Mouse (Mus musculus) brain, embryonic 14.5 days (tissue): ENCODE measurements around the gene Cep170b. TPM values are rescaled to one million over a fixed set of nuclear protein-coding genes. Genes with fewer than 3 reads are reported as not detected.
A peak's percentile ranks its signal among the peaks of the same experiment; 100 is the strongest.

Experiments
- DNase-seq: peaks from one replicate; pipeline ENCODE4 v3.0.0-alpha.2; 2011; ENCODE audit warnings: low read depth
- CTCF ChIP-seq: fragments of 200-500 bp; IDR thresholded peaks from 2 replicates; pipeline ENCODE4 v1.5.1; 2012; ENCODE audit warnings: inconsistent platforms, mild to moderate bottlenecking, moderate library complexity, borderline replicate concordance; ENCODE audit not compliant: insufficient read depth, insufficient read length; ENCODE audit errors: extremely low read depth
- POLR2A ChIP-seq: fragments of 200-500 bp; IDR thresholded peaks from 2 replicates; pipeline ENCODE4 v1.6.1; 2012; ENCODE audit warnings: mild to moderate bottlenecking, inconsistent platforms, borderline replicate concordance; ENCODE audit not compliant: poor library complexity, insufficient read depth, insufficient read length, severe bottlenecking; ENCODE audit errors: extremely low read depth
- polyA plus RNA-seq: library from polyadenylated mRNA; depleted of rRNA; stranded (reverse); fragments of >200 nt; gene quantifications from 2 replicates; pipeline ENCODE4 v1.2.3, GENCODE M21; 2012

The Cep170b gene
- polyA plus RNA-seq, 1 experiment = 82.9 TPM

GRCm38 (mm10) chr12:112738281-112739022 is 18.2 kb downstream of the Cep170b start:
- no peak for DNase-seq
- TF ChIP-seq CTCF = no peak
- TF ChIP-seq POLR2A = no peak

- TF ChIP-seq CTCF (no peak), POLR2A (no peak)
- DNase-seq = no peak
Observed at GRCm38 (mm10) chr12:112739023-112739568, 18.8 kb downstream of the Cep170b start.

GRCm38 (mm10) chr12:112742768-112743167 is 22.5 kb downstream of the Cep170b start:
- TF ChIP-seq CTCF (no peak), POLR2A (no peak)
- no peak for DNase-seq

- DNase-seq = peak; percentile 84
- TF ChIP-seq POLR2A (no peak), CTCF (peak; percentile 89)
Observed at GRCm38 (mm10) chr12:112743168-112743975, 23.1 kb downstream of the Cep170b start.

- TF ChIP-seq CTCF (no peak), POLR2A (no peak)
- DNase-seq = no peak
Observed at GRCm38 (mm10) chr12:112744211-112744610, 24.0 kb downstream of the Cep170b start.

GRCm38 (mm10) chr12:112744891-112745580 is 24.8 kb downstream of the Cep170b start:
- DNase-seq = no peak
- TF ChIP-seq CTCF (no peak), POLR2A (no peak)

- TF ChIP-seq CTCF (no peak), POLR2A (no peak)
- no peak for DNase-seq
Observed at GRCm38 (mm10) chr12:112745716-112746115, 25.5 kb downstream of the Cep170b start.

- TF ChIP-seq CTCF = no peak
- TF ChIP-seq POLR2A = no peak
- DNase-seq = no peak
Observed at GRCm38 (mm10) chr12:112746461-112746807, 26.2 kb downstream of the Cep170b start.

- peak; percentile 93 for DNase-seq
- TF ChIP-seq POLR2A (no peak), CTCF (peak; percentile 62; the same call in 1 of the 2 replicates)
Observed at GRCm38 (mm10) chr12:112746808-112747605, 26.8 kb downstream of the Cep170b start.

- DNase-seq = no peak
- TF ChIP-seq POLR2A (no peak), CTCF (no peak)
Observed at GRCm38 (mm10) chr12:112747606-112747970, 27.3 kb downstream of the Cep170b start.
